Mouse (Mus musculus) neural tube, embryonic 11.5 days (tissue): ENCODE results near the gene App. TPM values are rescaled to one million over a fixed set of nuclear protein-coding genes. Genes with fewer than 3 reads are reported as not detected.
A peak's percentile ranks its signal among the peaks of the same experiment; 100 is the strongest.

ENCODE experiments used
- ATAC-seq: fragments of 200-750 bp; cut with Nextera tagmentation; 2 replicates; pipeline ENCODE4 v1.8.0; 2017; ENCODE audit warnings: moderate number of reproducible peaks, mild to moderate bottlenecking, moderate TSS enrichment, moderate library complexity; ENCODE audit not compliant: insufficient read depth, low FRiP score, low TSS enrichment
- DNase-seq: peaks from one replicate; pipeline ENCODE4 v3.0.0-alpha.2; 2015; ENCODE audit warnings: low spot score
- H3K27ac ChIP-seq: fragments of 300-500 bp; sonication (generic); 2 replicates; pipeline ENCODE4 v1.5.1; 2014; ENCODE audit warnings: low read depth, mild to moderate bottlenecking, low read length
- H3K27me3 ChIP-seq: fragments of 300-500 bp; sonication (generic); 2 replicates; pipeline ENCODE4 v1.6.1; 2014; ENCODE audit warnings: mild to moderate bottlenecking, low read length, mixed read lengths; ENCODE audit not compliant: control insufficient read depth, insufficient read depth
- H3K36me3 ChIP-seq: fragments of 300-500 bp; sonication (generic); 2 replicates; pipeline ENCODE4 v1.6.1; 2014; ENCODE audit warnings: mild to moderate bottlenecking, low read length, moderate library complexity, mixed read lengths; ENCODE audit not compliant: control insufficient read depth, insufficient read depth
- H3K4me1 ChIP-seq: fragments of 300-500 bp; sonication (generic); 2 replicates; pipeline ENCODE4 v1.6.1; 2014; ENCODE audit warnings: low read length, mixed read lengths; ENCODE audit not compliant: control insufficient read depth, insufficient read depth
- H3K4me2 ChIP-seq: fragments of 300-500 bp; sonication (generic); 2 replicates; pipeline ENCODE4 v1.6.1; 2014; ENCODE audit warnings: low read depth, mild to moderate bottlenecking, moderate library complexity
- H3K4me3 ChIP-seq: fragments of 300-500 bp; sonication (generic); 2 replicates; pipeline ENCODE4 v1.5.1; 2014; ENCODE audit warnings: low read depth, low read length
- H3K9ac ChIP-seq: fragments of 300-500 bp; sonication (generic); 2 replicates; pipeline ENCODE4 v1.6.1; 2014; ENCODE audit warnings: mild to moderate bottlenecking, low read length
- H3K9me3 ChIP-seq: fragments of 300-500 bp; sonication (generic); 2 replicates; pipeline ENCODE4 v1.6.1; 2016; ENCODE audit warnings: low read length; ENCODE audit not compliant: control insufficient read depth
- WGBS: fragments of 180-500 bp; shearing (Covaris S2); extraction: QIAGEN DNeasy Blood & Tissue Kit; methylation state at CpG from one replicate; pipeline ENCODE4 v1.1.7; 2014; 5-methylcytosine and 5-hydroxymethylcytosine counted together
- polyA plus RNA-seq: library from polyadenylated mRNA; unstranded; fragments of >200 nt; fragmentation: Nextera tagmentation; extraction: Ambion mirVana; gene quantifications from 2 replicates; pipeline ENCODE4 v1.2.1, GENCODE M21; 2014

Gene App
- polyA plus RNA-seq, 1 experiment from 2014 or later: 210 TPM

GRCm38 (mm10) chr16:85172571-85173372 is 794 bp downstream of the App start:
- H3K9ac ChIP-seq: peak overlapping the region; percentile 95
- peak overlapping the region; percentile 58 for H3K4me2 ChIP-seq
- H3K9me3 ChIP-seq: no peaks in the 10 kb centered on the region
- H3K4me3 ChIP-seq: peak overlapping the region; percentile 94
- ATAC-seq (peak; percentile 73), DNase-seq (peak; percentile 78)
- H3K36me3 ChIP-seq: no peaks in the 10 kb centered on the region; the same call in 1 of the 2 replicates
- under 1% methylated on average over 68 of the region's 68 CpGs for WGBS
- H3K4me1 ChIP-seq: peaks cover 8% of the 10 kb centered on the region; the same call in 1 of the 2 replicates
- peak overlapping the region; percentile 85 for H3K27ac ChIP-seq
- no peaks in the 10 kb centered on the region for H3K27me3 ChIP-seq

GRCm38 (mm10) chr16:85171976-85172570 is 1.5 kb downstream of the App start:
- Histone ChIP-seq H3K4me2 (peak overlapping the region; percentile 58), H3K27me3 (no peaks in the 10 kb centered on the region), H3K27ac (peak overlapping the region; percentile 85), H3K9ac (peak overlapping the region; percentile 95), H3K36me3 (no peaks in the 10 kb centered on the region; the same call in 1 of the 2 replicates), H3K4me1 (peaks cover 8% of the 10 kb centered on the region; the same call in 1 of the 2 replicates), H3K9me3 (no peaks in the 10 kb centered on the region), H3K4me3 (peak overlapping the region; percentile 94)
- DNase-seq (peak; percentile 69), ATAC-seq (peak; percentile 56)
- under 1% methylated on average over 10 of the region's 10 CpGs for WGBS

DNA sequence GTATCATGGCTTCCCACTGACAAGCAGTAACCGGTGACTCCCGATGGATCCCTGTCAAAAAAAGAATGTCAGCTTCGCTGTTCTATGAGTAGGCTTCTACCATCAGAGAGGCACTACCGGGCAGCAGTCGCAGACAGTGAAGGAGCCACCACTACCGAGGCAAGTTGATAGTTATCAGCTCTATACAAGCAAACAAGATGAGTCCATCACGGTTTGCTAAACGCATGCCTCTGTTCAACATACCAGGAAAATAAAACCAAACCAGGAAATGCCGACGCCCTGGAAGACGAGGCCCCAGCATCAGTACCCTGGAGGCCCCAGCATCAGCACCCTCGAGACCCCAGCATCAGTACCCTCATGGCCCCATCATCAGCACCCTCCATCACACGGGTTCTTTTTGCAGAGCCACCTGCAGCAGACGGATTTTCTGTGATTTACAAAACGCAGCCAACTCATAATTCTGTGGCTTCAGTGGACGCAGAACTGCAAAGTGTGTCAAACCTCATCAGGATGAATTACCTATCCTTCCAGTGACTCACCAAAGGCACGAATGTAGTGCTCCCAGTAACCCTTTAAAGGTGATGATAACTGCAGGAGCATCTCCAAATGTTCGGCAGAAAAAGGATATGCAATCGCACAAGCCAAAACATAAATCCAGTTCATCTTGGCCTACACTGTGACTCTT is 2.6 kb downstream of the App start:
- no peaks in the 10 kb centered on the region for H3K27me3 ChIP-seq
- ATAC-seq: no peak
- no peaks in the 10 kb centered on the region; the same call in 1 of the 2 replicates for H3K36me3 ChIP-seq
- H3K9ac ChIP-seq: peak overlapping the region; percentile 29; the same call in 1 of the 2 replicates
- peaks cover 8% of the 10 kb centered on the region; the same call in 1 of the 2 replicates for H3K4me1 ChIP-seq
- H3K27ac ChIP-seq: 0 out of 2 replicates have a peak overlapping the region, but pooled peaks have one; percentile 17
- WGBS: 66% methylated on average over 19 of the region's 19 CpGs
- H3K4me3 ChIP-seq: peak overlapping the region; percentile 94
- DNase-seq: no peak
- H3K9me3 ChIP-seq: no peaks in the 10 kb centered on the region
- peak overlapping the region; percentile 58 for H3K4me2 ChIP-seq

DNA sequence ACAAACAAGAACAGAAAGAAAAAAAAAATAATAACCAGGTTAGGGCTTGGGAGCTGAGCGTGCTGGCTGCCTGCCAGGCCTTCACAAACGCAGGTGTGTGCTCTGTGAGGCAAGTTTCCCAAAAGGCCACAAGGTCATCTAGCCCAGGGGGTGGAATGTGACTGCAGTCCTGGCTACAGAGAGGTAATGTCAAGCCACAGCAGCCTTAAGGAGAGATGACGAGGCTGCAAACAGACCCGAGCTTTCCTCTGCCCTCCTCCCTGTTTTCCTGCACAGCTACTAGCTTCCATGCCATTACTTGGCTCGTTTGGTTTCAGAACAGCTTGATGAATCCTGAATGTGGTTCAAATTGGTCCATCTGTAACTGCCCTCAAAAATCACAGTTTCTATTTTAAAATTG is 4.7 kb downstream of the App start:
- Histone ChIP-seq H3K36me3 (no peaks in the 10 kb centered on the region; the same call in 1 of the 2 replicates), H3K27me3 (no peaks in the 10 kb centered on the region)

GRCm38 (mm10) chr16:85166205-85166604 is 7.4 kb downstream of the App start:
- Histone ChIP-seq H3K9ac (no peak overlapping the region), H3K27ac (no peak overlapping the region), H3K36me3 (no peaks in the 10 kb centered on the region; the same call in 1 of the 2 replicates), H3K27me3 (no peaks in the 10 kb centered on the region), H3K4me2 (no peak overlapping the region), H3K9me3 (no peaks in the 10 kb centered on the region), H3K4me3 (no peak overlapping the region), H3K4me1 (peaks cover 8% of the 10 kb centered on the region; the same call in 1 of the 2 replicates)
- DNase-seq: no peak
- WGBS: 84% methylated on average over 4 of the region's 4 CpGs
- ATAC-seq: no peak

More for the DNA sequence above, 4.7 kb downstream of the App start:
- Histone ChIP-seq H3K4me1 (peaks cover 8% of the 10 kb centered on the region; the same call in 1 of the 2 replicates), H3K4me3 (no peak overlapping the region), H3K9me3 (no peaks in the 10 kb centered on the region), H3K4me2 (no peak overlapping the region), H3K9ac (no peak overlapping the region), H3K27ac (no peak overlapping the region)
- DNase-seq (no peak), ATAC-seq (no peak)
- 68% methylated on average over 5 of the region's 5 CpGs for WGBS

DNA sequence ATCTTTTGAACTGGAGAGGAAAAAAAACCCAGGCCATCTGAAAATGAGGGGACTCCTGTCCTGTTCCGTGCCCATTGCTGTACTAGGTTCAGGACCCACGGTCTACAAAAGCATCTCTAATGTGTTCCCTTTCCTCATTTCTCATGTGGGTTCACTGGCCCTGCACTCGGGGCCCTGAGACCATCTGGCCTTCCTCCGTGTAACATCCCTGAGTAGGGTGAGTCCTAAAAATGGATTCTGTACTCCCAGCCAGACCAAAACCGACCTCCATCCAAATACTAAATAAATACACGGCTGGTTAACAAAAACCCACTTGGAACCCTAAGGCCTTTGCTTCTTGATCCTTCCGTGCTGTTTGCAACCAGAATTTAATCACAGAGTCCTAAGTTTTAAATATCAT is 7.9 kb downstream of the App start:
- H3K36me3 ChIP-seq: no peaks in the 10 kb centered on the region; the same call in 1 of the 2 replicates
- H3K27ac ChIP-seq: 0 out of 2 replicates have a peak overlapping the region, but pooled peaks have one; percentile 44
- ATAC-seq (no peak; the same call in 1 of the 2 replicates), DNase-seq (no peak)
- no peak overlapping the region for H3K4me3 ChIP-seq
- no peaks in the 10 kb centered on the region for H3K27me3 ChIP-seq
- no peaks in the 10 kb centered on the region for H3K9me3 ChIP-seq
- peaks cover 3% of the 10 kb centered on the region; the same call in 1 of the 2 replicates for H3K4me1 ChIP-seq
- no peak overlapping the region for H3K9ac ChIP-seq
- no peak overlapping the region for H3K4me2 ChIP-seq
- whole genome bisulfite sequencing: 61% methylated on average over 7 of the region's 7 CpGs

DNA sequence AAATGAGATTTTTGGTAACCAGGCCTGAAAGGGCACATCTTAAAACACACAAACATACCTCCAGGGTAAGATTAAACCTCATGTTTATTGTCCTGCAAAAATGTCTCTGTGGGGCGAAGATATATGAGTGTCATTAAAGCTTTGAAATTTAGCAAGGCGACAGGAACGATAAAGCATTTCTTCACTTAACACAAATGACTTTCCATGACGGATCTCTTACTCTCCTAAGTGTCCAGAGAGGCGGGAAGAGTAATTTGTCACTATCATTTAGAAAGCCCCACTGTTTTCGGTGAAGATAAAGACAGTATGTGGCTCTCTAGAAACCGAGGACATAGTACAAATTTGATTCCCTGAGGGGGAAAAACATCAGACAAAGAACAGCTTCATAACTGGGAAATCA is 8.4 kb downstream of the App start:
- 36% methylated on average over 7 of the region's 7 CpGs for whole genome bisulfite sequencing
- ATAC-seq (peak; percentile 52), DNase-seq (no peak)
- H3K27me3 ChIP-seq: no peaks in the 10 kb centered on the region
- H3K27ac ChIP-seq: no peak overlapping the region
- no peak overlapping the region for H3K4me2 ChIP-seq
- H3K9ac ChIP-seq: no peak overlapping the region
- H3K4me3 ChIP-seq: no peak overlapping the region
- no peaks in the 10 kb centered on the region; the same call in 1 of the 2 replicates for H3K36me3 ChIP-seq
- no peaks in the 10 kb centered on the region for H3K9me3 ChIP-seq
- 0 out of 2 replicates have a peak, but pooled peaks cover 3% of the 10 kb centered on the region for H3K4me1 ChIP-seq

GRCm38 (mm10) chr16:85162779-85163178 is 10.8 kb downstream of the App start:
- DNase-seq (no peak), ATAC-seq (no peak)
- H3K4me2 ChIP-seq: no peak overlapping the region
- H3K9ac ChIP-seq: no peak overlapping the region
- H3K4me1 ChIP-seq: no peaks in the 10 kb centered on the region
- WGBS: 81% methylated on average over 6 of the region's 6 CpGs
- no peak overlapping the region for H3K27ac ChIP-seq
- H3K27me3 ChIP-seq: no peaks in the 10 kb centered on the region
- H3K9me3 ChIP-seq: no peaks in the 10 kb centered on the region
- H3K4me3 ChIP-seq: no peak overlapping the region
- no peaks in the 10 kb centered on the region for H3K36me3 ChIP-seq
